Mouse (Mus musculus) kidney, adult 8-10 months (tissue): ENCODE measurements at regions not wholly inside any gene's neighbourhood (a gene's known extent, or its start where the extent isn't known, plus 50 kb on each side); places are given as distances from the start of the nearest gene placed in this dataset.

ENCODE experiments used
- DNase-seq, 2 experiments: peaks; one replicate each; pipeline ENCODE4 v3.0.0; 2022

DNA sequence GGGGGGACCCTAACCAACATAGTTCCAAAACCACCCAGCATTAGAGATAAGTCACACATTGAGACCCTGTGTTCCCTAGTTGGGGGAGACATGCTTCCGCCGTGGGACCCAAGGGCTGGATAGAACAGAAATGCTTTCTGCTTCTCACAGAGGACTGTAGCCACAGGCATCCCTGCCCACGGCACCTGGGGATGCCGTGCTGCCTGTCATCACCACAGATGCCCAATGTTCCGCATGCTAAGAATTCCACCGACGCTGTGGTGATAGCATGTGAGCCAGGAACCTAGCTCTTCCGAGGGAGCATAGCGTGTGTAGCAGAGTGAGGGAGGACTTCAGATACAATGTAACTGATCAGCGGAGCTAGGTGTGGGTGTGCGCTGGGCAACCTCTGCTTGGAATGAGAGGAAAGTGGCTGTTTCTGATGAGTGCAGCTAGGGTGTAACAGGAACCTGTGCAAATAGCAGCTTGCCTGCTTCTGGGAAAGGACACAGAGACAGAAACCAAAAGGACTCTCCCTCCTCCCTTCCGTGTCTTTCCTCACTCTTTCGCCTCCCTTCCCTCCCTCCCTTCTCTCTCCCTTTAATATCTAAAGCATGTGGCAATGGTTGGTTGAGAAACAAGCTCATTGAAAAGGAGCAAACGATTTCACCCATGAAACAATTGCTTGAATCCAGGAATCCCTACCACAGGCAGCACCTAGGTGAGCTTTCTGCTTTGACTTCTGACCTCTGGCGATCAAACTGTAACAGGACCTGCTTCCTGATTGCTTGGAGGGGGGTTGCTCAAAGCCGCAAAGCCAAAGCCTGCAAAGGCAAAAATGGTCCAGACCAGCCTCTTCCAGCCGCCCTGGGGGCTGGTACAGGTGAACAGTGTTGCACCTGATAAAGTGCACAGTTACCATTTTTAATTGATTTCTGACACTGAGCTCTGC is 102.3 kb downstream of the Gm26897 start:
- no peak for DNase-seq

DNA sequence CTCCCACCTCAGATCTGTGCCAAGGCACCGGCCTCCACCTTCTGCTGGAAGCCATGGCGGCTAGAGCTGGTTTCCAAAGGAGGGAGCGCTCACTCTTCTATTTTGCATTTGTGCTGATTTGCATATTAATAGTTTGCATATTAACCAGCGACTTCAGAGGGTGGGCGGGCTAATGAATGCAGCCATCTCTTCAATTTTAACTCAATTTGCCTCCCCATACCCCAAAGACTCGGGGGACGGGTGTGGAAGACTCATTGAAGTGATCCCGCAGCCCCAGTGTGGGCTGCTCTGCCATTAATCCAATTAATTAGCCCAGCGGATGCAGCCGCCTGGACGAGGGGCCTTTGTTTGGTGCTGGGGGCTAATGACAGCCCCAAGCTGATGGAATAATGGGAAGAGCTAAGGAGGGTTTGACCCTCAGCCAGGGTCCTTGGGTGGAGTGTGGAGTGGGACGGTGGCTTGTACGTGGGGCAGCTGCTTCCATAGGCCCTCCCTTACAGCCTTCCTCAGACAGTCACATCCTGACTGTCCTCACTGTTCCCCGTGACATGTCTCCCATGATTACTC is 103.0 kb downstream of the Gm26897 start:
- DNase-seq: no peak

DNA sequence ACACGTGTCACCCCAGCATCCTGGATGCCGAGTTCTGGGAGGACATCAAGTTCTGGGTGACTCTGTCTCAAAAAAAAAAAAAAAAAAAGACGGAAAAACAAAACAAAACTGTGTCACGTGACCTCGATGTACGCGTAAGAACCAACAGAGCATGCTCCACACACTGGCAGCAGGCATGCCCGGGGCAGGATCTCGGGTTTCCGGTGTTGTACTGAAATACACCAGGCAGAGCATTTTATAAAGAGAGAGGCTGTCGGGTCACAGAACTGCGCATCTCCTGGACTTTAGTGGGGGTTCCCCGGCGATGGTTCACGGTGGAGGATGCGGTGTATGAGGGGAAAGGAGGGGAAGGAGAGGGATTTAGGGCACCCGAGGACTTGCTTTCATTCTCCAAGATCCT is 108.7 kb downstream of the Gm26897 start:
- no peak for DNase-seq

DNA sequence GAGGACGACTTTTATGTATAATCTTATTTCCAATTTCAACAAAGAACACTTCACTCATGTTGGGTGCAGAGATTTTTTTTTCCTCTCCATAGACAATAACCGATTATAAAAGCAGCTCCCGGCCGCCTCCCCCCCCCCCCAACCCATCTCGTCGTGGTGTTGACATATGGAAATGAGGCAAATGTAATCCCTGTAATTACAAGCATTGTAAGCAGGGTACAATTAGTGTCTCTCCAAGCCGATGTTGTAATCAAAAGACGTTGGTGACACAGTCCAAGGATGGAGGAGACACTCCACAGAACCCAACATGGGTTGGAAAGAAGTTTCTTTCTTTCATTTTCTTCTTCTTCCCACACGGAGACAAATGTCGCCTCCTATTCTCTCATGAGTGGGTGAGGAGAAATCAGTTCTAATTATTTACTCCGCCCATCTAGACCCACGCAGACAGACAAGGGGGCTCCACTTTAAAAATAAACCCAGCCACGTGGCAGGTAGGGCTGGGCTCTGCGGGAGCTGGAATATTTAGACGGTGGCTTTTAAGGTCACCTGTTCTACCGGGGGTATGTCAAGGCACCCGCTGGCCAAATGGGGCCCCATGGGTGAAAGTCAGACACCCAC is 110.0 kb downstream of the Gm26897 start:
- DNase-seq: no peak

DNA sequence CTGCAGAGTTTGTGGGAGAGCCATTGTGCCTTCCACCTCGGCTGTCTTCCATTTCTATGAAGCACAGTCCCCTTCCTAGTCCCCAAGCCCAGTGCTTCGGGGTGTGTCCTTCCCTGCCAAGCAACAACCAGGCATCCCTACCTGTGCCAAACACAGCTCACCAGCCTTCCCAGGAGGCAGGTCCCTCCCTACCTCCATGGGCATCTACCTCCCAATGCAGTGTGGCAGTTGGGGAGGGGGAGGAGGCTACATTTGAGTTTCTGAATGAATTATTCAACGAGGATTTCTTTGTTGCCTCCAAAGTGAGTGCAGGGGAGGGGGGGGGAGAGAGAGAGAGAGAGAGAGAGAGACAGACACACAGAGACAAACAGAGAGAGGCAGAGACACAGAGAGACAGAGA is 110.8 kb downstream of the Gm26897 start:
- no peak for DNase-seq

DNA sequence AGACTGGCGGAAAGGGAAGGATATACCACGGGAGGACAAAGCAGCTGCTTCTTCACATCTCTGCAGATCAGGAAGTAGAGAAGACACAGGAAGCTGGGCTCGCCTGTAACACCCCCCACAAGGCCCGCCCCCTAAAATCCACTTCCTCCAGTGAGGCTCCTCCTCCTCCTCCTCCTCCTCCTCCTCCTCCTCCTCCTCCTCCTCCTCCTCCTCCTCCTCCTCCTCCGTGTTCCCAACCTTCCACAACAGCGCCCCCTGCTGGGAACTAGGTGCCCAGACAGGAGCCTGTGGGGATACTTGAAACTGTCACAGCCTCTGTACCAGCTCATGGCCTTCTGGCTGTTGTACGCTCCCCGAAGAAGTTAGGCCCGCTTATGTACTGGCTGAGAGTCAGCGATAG is 115.2 kb downstream of the Gm26897 start:
- DNase-seq: no peak

DNA sequence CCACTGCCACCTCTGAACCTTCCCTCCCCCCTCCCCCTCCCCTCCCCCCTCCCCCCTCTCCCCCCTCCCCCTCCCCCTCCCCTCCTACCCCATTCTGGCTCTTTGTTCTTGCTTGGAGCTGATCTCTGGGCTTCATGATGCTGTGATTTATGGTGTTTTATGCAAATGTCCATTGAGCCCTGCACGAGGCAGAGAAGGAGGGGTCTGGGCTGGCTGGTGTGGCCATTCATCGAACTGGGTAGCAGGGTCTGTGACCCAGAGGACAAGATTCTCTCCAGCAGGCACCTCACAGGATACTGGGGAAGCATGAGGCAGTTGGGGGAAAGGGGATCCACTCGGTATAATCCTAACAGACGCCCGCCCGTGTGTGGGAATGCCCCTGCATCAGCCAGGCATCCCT is 119.0 kb downstream of the Gm26897 start:
- no peak for DNase-seq

DNA sequence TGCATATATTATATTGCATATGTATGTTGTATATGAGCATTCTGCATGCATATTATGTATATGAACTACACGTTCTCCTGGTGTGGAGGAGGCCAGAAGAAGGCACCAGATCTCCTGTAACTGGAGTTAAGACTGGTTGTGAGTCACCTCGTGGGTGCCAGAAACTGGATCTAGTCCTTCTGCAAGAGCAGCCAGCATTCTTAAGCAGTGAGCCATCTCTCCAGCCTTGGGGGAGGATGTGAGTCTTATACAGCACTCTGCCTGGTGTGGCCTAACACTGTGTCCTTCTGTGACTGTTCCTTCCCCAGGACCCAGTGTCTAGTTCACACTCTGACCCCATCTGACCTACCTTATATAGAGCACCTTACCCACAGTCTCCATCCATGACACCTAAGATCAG is 121.6 kb downstream of the Gm26897 start:
- DNase-seq: no peak

DNA sequence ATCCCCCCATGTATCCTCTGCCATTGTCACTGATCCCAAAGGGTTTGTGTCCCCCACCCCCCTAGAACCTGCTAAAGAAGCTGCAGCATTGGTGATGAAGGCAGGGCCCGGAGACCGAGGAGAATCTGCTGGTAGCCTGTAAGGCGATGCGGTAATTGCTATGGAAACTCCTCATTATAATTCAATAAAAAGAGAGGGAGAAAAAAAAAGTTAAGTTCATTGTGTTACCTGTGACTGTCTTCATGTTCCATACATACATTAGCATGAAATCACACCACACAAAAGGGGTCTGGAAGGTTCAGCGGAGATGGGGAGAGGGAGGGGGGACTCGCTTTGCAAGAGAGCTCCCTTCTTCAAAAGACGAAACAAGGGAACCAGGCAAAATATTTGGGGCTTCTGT is 123.5 kb downstream of the Gm26897 start:
- no peak for DNase-seq

DNA sequence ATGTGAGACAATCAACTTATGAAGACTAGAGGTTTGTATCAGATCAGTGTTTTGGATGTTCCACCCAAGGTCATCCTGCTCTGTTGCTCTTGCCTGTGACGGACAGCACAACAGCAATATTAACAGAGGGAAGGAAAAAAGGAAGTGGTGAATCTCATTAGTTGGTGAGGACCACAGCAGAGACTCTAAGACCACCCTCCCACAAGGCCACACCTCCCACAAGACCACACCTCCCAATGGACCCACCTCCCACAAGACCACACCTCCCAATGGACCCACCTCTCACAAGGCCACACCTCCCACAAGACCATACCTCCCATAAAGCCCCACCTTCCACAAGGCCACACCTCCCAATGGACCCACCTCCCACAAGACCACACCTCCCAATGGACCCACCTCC is 126.7 kb downstream of the Gm26897 start:
- DNase-seq: no peak

DNA sequence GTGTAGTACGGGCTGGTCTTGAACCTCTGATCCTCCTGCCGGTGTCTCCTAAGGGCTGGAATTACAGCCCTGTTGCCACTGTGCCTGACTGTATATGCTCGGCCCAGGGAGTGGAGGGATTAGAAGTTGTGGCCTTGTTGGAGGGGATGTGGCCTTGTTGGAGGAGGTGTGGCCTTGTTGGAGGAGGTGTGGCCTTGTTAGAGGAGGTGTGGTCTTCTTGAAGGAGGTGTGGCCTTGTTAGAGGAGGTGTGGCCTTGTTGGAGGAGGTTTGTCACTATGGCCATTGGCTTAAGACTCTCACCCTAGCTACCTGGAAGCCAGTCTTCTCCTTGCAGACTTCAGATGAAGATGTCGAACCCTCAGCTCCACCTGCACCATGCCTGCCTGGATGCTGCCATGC is 128.6 kb downstream of the Gm26897 start:
- no peak for DNase-seq

DNA sequence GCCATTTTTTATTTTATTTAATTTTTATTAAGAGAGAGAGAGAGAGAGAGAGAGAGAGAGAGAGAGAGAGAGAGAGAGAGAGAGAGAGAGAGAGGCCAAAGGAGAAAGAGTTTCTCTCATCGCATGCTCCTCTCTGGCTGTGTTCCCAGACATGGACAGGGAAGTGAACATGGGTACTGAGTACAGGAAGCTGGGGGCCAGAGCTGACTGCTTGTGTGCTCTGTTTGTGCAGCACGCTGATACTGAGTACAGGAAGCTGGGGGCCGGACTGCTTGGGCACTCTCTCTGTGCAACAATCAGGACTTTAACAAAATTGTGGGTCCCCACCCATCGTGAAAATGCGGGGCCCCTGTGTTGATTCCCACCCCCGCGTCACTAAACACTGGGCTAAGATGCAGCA is 130.2 kb downstream of the Gm26897 start:
- no peak for DNase-seq

DNA sequence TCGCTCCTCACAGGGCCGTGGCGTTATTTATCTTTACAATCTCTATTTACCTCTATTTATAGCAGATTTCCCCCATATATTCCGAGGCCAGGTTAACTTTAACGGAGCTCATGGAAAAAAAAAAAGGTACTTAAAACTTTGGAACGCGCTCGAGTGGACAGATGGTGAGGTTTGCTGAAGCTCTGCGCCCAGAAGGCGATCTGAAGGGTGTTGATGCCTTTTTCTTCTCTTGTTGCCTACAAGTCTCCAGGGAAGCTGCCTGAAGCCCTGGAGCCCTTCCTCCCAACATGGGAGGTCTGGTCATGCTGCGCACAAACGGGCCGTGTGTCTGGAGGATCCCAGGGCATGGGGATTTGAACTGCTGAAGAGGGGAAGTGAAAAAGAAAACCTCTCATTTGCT is 130.9 kb downstream of the Gm26897 start:
- no peak for DNase-seq

DNA sequence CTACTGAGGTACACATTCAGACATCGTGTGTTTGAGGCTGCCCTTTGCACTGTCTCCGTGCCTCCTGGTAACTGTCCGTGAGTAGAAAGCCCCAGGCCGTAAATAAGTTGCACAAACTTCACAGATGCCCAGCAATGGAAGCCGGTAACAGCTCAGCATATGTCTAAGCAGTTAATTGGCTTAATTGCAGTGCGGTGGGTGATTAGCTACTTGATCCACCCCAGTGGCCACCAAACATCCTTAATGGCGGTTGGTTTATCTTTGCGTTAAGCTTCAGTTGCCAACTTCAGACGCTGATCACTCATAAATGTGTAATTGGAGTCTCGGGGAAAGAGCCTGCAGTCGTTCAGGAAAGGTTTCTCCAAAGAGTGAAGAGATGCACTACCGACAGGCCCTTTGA is 135.3 kb downstream of the Gm26897 start:
- no peak for DNase-seq

DNA sequence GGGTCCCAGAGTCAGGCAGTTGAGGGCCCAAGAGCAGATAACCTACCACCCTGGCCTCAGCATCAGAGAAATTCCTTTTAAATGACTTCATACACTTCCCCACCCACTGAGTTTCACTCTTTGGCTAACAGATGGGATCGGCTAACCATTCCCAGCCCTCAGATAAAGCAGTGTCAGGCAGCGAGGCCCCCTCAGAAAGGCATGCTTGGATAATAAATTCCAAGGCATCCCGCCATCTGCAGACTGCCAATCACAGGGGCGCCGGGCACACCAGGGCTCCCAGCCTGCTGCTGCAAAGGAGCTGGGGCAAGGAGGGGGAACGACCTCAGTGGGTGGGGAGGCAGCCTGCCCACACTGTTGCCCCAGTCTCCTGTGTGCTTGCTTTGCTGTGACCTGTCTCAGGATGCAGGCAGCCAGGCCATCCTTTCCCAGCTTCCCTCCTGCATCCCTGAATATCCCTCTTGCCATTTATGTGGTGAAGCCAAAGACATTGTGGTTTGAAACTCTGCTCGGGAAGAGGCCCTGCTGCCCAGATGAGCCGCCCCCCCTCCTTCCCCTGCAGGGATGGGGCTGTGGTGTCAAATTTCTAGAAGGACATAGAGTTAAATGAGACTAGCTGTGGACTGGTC is 143.6 kb downstream of the Gm26897 start:
- DNase-seq: no peak

DNA sequence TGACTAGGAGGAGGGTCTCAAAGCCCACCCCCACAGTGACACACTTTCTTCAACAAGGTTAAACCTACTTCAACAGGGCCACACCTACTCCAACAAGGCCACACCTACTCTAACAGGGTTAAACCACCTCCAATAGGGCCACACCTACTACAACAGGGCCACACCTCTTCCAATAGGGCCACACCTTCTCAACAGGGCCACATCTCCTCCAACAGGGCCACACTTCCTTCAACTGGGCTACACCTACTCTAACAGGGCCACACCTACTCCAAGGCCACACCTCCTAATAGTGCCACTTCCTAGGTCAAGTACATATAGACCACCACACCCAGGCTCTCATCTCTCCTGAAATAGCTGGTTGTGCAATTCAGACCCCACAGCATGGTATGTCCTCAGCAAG is 145.3 kb downstream of the Gm26897 start:
- DNase-seq: no peak

DNA sequence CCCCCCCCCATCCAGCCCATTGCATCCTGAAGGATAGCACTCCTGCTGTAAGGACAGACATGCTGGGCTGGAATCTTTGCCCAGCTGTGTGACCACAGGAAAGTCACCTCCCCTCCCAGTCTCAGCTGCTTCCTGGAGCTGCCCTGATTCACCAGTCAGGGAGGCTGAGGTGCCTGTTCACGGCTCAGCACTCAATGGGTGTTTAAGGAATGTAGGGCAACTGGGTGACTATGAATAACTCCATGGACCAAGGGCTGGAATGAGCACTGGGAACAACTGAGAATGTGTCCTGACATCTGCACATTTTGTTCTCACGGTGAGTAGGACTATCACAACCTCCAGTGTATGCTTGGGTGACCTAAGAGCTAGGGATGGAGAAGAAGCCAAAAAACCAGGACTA is 146.5 kb downstream of the Gm26897 start:
- no peak for DNase-seq

DNA sequence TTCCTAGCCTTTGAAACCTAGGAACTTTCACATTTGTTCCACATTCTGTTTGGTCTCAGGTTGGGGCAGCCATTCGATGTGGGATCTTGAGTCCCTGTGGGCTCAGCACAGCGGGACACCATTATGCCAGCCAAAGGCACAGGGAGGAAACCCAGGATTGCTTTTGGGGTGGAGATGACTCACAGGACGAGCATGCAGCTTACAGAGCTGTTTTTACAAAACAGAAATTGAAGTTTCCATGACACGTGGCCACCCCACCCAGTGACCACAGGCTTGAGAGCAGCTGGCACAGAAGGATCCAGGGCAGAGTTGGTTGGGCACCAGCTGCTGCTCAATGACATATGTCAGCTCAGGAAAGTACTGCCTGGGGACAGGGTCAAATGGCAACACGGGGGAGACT is 147.8 kb downstream of the Gm26897 start:
- no peak for DNase-seq

DNA sequence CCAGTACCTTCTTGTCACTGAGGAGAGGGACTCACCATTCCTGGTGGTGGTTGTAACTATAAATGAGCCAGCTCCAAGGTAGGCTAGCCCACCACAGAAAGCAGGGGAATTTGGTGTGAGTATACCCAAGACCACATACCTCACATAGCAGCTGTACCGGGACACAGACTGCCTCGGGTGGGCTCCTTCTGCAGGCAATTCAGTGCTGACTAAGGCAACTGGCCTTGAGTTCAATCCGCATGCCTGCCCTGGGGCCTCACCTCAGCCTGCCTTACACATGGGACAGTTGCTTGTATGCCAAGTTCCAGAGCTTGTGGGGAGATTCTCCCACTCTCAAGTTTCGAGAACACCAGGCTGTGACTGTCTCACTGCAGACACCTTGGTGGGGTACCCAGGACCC is 153.6 kb downstream of the Gm26897 start:
- DNase-seq: no peak

DNA sequence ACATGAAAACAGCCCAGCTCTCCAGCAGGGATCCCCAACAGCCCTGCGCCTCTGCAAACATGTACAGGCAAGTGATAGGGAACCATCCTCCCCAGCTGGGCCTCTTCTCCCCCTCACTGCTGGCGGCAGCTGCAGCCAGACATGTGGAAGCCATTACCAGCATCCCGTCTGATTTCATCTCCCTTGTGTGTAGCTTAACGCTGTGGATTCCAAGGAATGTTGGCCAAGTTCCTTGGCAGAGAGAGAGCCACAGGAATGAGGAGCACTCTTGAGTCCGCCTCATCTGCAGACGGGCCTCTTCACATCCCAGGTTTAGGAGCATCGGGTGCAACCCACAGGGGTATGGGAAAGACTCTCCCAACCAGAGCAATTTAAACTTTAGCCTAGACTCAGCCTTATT is 157.1 kb downstream of the Gm26897 start:
- DNase-seq: peak; percentile 26 to 52

DNA sequence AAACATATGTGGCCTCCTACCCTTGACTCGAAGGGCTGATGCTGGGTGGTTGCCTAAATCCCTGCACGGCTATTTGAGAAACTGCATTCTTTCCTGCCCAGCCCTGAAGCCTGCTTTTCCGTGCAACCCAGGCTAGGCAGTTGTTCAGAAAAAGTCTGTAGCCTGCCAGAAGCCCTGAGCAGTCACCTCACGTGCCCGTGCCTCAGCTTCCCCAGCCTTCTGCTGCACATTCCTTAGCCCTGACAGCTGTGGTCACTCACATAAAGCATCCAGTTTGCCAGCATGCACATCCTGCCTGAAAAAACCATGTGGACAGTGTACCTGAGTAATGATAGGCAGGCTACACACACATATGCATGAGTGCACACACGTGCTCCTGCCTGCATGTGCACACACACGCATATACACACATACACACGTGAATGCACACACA is 157.6 kb downstream of the Gm26897 start:
- no peak for DNase-seq

DNA sequence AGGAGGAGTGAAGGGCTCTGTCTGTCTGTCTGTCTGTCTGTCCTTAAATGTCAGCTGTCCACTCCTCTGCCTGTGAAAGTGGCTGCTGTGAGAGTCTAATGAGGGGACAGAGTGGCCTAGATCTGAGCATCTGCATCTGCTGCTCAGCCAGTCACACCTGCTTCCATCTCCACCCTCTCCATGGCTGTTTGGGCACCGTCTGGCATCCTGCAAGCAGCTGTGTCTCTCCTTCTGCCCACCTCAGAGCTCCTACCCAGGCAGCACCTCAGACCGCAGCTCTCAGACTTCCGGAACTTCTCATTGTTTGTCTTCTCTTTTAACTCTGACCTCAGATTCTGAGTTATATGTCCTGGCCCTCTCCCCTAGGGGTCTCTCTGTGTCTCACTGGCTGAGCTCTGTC is 159.2 kb downstream of the Gm26897 start:
- DNase-seq: no peak

DNA sequence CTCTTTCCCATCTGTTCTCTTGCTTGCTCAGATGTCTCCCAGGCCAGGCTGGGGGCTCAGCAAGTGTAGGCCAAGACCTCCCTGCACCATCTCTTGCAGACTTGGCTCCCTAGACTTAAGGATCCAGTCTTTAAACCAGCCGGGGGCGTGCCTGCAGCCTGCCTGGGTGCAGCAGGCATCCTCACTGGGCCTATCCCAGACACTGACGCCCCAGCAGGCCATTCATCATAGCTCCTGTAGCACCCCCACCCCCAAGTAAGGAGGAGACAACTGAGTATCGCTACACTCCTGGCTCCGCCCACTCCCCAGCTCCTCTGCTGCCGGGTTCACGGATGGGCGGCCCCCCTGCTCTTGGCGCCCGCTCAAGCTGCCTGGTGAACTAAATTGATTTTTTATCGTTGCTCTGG is 160.2 kb downstream of the Gm26897 start:
- DNase-seq: peak; percentile 19 to 27

DNA sequence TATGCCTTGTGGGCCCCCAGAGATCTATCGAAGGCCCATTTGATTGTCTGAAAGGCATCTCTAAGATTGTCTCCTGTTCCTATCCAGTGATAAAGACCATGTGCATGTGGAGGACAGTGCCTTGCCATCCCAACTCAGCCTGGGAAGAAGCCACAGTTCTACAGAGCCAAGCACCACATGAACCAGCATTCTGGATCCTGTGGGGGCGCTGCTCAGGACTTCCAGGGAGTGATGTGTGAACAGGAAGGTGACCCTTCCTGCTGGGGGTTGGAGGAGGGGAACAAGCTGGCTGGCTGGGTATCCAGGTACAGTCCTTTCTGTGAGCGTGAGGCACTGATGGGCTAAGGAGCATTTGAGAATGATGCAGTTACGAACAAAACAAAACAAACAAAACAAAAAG is 163.8 kb downstream of the Gm26897 start:
- no peak for DNase-seq
